Mouse (Mus musculus) spleen, postnatal 36 days (tissue): ENCODE data around the gene Gid8.

Experiments used
- DNase-seq, 2 experiments: peaks; one replicate each; pipeline ENCODE4 v3.0.0; 2022; ENCODE audit warnings: low spot score in 2 of 2, mixed read lengths in 1 of 2

The Gid8 gene

DNA sequence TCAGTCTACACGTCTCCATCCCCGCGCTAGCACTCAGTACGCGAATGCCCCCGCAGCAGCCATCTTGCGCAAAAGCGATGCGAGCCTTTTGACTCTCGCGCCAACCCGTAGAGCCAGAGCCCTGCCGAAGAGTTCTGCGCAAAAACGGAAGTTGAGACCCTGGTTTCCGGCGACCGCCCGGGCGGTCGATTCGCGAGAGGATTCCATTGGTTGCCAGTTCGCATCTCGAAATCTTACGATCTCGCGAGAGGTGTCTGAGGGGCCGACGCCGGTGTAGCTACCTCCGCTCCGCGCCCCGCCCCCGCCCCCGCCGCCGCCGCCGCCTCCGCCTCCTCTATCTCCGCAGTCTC, at the start of gene Gid8, which contains the start of gene Dido1:
Gene Gid8, plus strand, starts transcription at position 195 of the 350 bp plus-strand sequence.
Gene Dido1, minus strand, starts transcription at position 77 of the 350 bp plus-strand sequence.
- peak; percentile 96 for DNase-seq

DNA sequence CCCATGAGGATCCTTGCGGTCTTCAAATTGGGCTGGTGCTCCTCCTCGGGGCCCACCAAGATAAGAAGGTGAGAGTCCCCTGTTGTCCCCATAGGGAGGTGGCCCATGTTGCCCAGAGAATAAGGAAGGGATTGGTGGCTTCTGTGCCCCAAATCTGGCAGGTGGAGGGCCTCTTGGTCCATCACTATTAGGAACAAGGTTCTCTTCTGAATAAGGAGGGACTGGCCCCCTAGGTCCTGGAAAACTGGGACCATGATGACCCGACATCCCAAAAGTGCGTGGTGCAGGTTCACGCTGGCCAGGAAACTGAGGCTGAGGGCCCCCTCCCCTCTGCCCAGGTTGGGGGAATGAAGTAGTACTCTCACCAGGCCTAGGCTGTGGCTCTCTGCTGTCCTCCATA, 49.4 kb upstream of the Gid8 start:
- DNase-seq: no peak

DNA sequence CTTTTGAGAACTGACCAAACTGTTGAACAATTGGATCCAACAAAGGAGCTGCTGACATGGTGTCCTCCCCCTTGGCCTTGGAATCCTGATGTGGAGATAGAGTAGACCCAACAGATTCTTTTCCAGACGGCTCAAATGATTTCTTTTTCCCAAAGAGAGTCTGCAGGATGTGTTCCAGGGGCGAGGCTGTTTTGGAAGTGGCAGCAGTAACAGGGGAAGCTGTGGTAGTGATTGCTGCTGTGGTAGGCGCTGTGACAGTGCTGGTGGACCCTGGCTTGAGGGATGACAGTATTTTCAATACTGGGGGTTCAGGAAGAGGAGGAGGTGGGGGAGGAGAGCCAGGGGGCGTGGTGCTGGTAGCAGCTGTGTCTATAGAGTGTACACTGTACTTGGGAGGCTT, 47.9 kb upstream of the Gid8 start:
- DNase-seq: no peak

DNA sequence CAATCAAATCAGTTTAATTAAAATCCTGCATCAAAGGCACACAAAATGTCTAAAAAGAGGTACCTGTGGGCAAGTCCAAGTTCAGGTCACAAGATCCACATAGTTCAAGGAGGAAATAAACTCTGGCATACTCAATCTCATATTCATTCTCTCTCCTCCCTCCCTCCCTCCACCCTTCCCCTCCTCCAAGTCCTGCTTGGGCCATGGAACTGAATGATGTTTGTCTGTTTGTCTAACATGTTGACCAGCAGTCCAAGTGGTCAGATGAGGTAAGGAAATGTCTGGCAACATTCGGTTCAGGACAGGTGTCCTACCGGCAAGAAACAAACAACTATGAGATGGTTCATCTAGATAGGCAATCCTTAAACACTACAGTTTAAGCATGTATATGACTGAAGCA, 33.2 kb upstream of the Gid8 start:
- no peak for DNase-seq

DNA sequence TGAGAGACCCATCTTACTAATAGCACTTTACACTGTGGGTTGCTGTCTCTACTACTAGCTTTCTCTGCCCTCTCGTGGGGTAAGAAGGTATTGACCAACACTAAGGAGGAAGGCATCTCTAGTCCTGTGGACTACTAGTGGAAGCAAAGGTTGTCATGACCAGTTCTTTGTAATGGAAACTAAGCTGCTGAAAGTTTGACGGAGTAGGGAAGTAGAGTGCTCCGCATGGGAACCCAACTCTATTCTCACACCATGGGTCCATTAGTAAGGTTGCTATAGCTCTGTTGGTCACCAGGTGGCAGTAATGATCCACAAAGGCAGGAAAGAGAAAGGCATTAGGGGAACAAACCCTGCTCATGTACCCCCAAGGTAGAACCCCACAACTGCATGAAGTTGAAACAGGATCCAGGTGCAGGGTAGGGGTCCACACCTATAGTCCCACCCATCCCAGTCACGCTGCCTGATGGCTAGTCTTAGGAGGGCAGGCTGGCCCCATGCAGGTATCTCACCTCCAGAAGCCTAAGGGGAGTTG, 31.2 kb upstream of the Gid8 start:
- DNase-seq: peak; percentile 62 to 78

DNA sequence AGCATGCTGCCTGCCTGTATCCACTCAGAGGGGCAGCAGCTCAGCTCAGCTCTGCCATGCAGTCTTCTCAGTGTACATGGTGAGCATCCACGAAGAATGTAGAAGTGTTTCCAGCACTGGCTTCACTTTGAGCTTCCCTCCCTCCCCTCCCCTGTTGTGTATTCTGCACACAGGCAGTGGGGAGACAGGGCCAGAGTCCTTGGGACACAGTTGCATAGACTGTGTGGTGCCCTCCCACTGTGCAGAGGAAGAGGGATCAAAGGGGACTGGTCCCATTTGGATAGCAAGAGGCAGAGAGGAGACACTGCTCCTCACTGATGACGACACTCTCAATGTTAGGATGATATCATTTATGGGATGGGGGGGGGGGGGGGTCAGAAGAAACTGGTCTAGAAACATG, 28.7 kb upstream of the Gid8 start:
- no peak for DNase-seq

DNA sequence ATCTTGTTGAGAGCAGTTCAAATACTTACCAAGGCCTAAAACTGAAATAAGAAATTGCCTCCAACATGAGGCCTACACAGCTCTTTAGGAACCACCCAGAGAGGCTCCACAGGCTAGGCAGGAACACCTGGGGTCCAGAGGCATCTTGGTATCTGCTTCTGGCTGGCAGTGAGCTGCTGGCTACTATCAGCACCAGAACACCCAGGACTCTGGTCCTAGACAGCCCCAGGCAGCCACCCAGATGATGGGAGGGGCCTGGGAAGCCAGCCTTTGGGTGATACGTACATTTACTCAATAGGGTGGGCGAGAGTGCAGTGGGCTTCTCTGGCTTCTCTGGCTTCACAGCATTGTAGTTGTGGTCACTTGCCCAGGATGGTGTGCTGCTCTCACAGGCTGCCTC, 26.4 kb upstream of the Gid8 start:
- DNase-seq: no peak

DNA sequence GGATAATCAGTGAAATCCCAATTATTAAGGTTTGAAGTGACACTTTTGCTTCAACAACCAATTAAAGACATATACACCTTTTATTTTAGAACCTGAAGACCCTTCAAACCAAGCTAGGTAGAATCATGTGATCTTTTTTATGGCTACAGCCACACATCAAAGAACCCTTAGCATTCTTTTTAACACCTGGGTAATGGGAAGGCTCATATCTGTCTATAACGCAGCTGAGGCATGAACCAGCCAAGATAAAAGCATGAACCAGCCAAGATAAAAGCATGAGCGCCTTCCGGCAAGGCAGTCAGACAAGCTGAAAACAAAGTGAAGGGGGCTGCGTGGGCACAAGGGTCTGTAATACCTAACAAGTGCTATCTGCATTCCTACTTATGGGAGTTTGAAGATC, 25.9 kb upstream of the Gid8 start:
- no peak for DNase-seq

DNA sequence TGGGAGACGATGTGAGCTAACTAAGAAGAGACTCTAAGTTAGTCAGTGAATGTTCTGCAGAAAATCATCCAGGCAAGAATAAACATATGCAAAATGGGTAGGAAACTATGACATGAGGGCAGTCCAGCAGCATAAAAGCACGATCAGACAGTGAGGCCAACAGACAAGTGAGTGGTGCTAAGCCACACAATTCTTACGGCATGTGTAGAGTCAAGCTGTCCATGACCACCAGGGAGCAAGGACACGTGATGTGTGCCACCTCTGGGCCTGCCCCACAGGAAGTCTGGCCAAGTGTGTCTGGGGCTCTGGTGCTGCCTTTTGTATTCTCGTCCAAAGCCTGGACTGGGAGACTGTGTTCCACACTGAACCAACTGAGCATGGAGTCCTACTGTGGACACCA, 20.1 kb upstream of the Gid8 start:
- no peak for DNase-seq

DNA sequence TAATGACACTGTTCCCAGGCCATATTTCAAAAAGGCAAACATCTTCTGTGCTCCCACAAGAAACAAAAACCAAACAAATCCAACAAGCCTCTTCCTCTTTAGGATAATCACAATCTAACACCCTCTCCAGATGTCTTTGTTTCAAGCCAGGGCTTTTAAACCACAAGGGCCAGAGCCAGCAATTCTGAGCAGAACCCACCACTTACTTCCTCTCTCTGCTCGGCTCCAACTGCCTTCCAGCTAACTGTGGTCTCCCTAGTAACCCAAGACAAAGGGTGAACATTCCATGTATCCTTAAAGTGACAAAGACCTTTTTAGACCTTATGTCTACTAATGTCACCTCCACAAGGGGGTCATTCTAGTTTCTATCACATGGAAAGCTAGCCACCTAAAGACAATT, 17.3 kb upstream of the Gid8 start:
- DNase-seq: no peak

DNA sequence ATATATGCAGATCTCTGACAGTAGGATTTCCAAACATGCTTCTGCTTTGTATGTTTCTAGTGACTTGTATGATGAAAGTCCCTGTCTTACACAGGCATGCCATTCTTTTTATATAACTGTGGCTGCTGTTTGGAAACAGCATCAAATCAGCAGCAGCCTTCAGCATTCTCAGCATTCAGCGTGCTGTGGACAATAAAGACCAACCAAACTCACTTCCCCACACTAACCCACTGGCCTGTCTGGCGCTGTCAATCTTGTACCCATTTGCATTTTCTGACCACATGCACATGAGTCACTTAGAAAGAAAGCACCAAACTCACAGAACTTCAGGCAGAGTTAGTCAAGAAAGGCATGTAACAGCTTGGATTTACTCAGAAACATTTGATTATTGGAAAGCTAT, 14.7 kb upstream of the Gid8 start:
- DNase-seq: peak; percentile 34 to 44

DNA sequence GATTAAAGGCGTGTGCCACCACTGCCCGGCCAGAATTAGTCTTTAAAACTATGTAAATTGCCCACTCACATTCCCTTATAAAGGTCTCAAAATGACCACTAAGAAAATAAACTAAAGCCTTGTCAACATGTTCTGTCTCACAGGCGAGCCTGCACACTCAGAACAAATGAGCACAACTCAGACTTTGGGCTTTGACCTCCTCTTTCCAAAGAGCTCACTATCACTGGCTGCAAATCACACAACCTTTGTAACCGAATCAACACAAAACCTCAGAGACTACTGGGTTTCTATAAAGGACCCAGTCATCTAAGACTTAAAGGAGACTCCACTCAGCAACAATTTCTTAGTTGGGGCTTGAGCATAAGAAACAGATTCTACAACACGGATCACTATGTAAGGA, 9.5 kb upstream of the Gid8 start:
- no peak for DNase-seq

DNA sequence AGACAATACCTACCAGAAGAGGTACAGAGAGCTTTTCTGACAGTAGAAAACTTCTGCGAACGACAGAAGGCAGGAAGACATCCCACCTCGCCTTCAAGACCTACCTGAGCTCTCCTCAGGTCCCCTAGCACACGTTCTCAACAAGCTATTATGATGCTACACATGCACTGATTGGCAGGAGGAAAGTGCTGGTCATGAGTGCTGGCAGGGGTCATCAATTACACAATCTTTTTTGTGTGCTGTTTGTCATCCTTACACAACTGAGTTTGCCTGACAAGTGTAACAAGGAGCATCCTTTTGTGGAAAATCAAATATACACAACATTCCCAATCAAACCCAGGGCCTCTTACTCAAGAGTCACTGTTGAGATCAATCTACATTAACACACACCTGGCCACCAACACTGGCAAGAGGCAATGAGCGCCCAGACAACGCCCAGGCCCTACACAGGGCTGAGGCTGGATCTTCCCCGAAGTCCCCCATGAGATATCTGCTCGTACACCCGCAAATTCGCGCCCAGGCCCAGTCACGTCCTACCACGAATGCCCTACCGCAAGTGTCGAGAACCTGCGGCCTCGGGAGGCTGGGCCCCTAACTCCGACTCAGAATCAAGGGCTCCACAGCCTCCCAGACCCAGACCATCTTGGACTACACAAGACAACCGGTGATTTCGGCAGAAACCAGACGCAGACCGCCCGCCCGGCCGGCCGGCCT, 8.7 kb upstream of the Gid8 start:
- no peak for DNase-seq

DNA sequence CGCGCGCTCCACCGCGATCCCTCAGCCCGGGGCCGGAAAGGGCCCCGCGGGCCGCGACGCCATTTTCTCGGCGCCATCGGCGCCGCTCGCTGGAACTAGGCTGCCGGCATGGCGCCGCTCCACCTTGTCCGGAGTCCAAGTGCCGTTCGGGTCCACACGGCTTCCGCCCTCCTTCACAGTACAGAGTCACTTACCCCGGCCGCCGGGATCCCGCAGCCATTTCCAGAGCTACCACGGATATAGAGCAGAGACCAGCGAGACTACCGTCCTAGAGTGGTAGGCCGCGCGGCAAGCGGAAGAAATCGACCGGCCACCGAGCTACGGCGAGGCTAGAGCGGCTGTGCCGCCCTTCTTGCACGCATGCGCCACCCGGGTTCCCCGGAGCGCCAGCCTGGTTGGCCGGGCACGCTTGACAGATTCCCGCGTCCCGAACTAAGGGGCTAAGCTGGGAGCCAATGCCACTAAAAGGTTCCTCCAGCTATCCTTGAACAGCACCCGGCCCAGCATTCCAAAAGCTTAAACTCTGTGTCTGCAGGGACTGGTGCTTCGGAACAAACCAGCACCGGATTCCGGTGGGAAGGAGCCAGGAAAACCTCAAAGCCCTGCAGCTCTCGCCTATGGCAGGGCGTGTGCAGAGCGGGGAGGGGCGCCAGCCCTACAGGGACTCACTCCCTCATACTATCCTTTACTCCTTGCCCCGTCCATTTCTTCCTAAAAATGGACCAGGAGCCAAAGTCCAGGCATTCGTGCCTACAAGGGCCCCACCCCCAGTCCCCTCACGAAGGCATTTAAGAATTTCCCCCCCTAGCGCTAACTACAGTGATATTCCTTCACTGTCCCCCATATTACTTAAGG, 7.9 kb upstream of the Gid8 start:
- DNase-seq: peak; percentile 90 to 92

DNA sequence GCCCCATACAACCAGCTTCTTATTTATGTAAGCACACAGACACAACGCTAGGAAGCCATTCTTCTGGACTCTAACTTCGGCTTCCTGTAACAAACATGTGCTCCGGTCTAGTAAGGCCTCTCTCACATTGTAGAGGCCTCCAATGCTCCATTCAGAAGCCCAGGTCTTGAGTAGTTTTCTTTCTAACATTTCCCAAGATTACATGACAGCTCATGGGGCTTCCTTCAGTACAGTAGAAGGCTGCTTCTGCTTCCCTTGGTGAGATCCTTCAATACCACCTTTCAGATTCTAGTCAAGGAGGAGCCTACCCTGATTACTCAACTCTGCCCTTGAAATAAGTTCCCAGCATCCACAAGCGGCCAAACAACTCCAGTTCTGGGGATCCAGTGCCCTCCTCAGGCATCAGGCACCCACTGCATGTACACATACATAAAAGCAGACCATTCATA, 7.2 kb upstream of the Gid8 start:
- DNase-seq: no peak

DNA sequence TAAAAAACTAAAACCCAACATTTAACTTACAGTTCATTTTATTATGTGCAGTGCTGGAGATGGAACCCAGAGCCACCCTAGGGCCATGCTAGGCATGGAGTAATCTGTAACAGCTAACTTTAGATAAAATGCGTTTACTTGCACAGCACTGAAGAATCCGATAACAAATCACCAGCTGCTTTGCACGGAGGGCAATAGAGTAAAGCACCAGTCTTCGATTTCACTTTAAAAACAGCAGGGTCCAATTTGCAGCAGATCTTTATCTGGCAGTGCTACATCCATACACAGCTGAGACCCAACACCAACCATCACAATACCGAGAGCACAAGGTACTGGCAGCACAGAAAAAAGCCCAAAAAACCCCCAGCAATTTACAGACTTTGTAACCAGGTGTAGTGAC, 6.7 kb upstream of the Gid8 start:
- no peak for DNase-seq

DNA sequence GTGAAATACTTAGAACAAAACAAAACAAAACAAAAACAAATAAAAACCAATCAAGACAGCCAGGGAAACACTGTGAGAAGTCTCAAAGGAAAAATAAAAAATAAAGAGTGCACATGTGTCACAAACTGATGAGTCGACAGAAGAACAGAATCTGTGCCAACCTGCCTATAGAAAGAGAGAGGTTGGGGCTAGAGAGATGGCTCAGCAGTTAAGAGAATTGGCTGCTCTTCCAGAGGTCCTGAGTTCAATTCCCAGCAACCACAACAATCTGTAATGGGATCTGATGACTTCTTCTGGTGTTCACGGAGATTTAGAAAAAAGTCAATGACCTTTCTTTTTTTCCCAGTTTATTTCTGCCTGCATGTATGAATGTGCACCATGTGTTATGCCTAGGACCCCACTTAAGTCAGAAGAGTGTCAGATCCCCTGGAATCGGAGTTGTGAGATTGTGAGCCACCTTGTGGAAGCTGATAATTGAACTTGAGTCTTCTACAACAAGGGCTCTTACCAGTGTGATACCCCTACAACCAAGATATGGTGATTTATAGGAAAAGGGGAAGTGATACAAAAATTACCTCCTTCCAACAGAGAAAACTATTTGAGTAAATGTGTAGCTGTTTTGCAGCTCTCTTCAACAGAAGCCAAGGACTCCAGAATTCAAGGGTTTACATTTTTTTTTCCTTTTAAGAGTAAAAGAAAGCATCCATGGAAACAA, 6.1 kb upstream of the Gid8 start:
- DNase-seq: no peak

DNA sequence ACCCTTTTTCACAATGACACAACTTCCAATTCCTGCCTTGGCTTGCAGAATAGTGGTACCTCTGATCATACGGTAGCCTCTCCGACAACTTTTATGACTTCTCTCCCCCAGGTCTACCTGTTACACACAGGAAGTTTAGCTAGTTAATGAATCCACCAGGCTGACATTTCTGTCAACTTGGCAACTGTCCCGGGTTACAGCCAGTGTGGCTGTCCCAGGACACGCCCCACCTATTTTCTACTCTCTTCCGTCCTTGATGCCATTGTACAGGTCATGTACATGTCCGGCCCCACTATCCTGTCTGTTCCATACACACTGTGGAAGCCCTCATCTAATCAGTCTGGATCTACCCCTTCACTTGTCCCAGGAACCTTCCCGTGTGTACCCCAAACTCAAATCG, 5.3 kb upstream of the Gid8 start:
- peak in 1 of 2 experiments; percentile 45 for DNase-seq

DNA sequence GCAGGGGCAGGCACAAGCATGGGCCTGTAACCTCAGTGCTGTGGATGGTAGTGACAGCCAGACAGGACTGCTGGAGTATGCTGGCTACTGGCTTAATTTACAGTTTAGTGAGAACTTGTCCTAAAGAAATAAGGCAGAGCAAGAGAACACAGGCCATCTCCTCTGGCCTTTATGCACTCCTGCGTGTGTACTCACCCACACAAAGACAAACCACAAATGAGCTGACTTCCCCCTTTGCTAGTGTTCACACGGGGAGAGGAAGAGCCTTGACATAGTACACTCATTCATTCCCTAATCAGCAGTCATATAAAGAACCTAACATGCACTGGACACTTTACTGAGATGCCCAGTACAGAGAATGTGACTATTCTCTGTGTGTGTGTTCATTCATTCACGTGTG, 4.9 kb upstream of the Gid8 start:
- DNase-seq: peak; percentile 65 to 66

DNA sequence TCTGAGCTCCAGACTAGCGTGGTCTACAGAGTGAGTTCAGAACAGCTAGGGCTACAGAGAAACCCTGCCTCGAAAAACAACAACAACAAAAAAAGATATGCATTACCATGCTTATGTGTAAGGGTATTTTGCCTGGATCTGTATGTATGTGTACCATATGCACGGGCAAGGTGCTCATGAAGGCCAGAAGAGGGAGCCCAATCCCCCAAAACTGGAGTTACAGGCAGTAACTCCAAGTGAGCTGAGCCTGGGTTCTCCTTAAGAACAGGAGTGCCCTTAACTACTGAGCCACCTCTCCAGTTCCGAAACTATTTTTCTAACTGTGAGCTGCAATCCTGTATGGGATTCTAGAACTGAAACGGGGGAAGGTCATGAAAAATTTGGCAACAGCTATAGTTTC, 3.9 kb upstream of the Gid8 start:
- no peak for DNase-seq

DNA sequence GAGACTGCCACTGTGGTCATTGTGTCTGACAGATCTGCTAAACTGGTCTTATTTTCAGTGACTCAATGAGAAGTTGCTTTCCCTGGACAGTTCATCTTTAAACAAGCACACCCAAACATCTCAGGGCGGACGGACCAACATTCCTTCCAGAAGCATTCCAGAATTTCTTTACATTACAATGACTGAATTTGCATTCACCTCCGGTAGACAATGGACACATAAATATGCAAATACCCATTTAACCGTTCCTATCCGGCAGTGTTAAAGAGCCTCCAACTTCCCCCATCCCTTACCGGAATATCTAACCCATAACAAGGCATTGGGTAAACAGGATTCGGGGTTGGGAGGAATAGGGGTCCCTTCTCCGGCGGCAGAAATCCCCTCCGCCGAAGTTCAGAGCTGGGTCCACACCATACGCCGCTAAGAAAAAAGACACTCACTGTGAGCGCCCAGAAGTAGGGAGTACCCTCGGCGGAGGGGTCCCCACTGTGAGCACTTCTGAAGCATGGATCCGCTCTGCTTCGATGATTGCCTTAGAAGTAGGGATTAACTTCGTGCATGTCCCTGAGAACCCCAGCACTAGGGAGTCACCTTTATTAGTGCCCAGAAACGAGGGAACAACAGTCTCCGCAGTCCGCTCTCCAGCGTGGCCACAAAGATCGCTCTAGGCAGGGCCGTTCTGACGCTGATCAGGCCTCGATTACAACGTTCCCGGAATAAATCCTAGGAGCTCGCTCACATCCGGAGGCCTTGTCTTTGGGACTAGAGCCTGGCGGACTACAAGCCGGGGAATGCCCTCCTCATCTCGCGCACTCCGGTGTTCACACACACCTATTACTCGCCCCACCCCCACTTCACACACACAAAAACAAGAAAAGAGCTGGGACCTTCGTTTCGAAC, 644 bp upstream of the Gid8 start:
- no peak for DNase-seq
